Mouse (Mus musculus): ENCODE results near the gene Mybpc2.

Gene Mybpc2

GRCm38 (mm10) chr7:44546274-44546673 lies 21.8 kb upstream of the Mybpc2 start:
- no peak for DNase-seq (ENCODE audit: low spot score in 2 of 2)

- DNase-seq (ENCODE audit: low spot score in 2 of 2): no peak
These were observed 18.6 kb upstream of the Mybpc2 start for GRCm38 (mm10) chr7:44543071-44543470.

- no peak for DNase-seq (ENCODE audit: low spot score in 2 of 2)
These were observed 18.1 kb upstream of the Mybpc2 start for GRCm38 (mm10) chr7:44542555-44542954.

DNA sequence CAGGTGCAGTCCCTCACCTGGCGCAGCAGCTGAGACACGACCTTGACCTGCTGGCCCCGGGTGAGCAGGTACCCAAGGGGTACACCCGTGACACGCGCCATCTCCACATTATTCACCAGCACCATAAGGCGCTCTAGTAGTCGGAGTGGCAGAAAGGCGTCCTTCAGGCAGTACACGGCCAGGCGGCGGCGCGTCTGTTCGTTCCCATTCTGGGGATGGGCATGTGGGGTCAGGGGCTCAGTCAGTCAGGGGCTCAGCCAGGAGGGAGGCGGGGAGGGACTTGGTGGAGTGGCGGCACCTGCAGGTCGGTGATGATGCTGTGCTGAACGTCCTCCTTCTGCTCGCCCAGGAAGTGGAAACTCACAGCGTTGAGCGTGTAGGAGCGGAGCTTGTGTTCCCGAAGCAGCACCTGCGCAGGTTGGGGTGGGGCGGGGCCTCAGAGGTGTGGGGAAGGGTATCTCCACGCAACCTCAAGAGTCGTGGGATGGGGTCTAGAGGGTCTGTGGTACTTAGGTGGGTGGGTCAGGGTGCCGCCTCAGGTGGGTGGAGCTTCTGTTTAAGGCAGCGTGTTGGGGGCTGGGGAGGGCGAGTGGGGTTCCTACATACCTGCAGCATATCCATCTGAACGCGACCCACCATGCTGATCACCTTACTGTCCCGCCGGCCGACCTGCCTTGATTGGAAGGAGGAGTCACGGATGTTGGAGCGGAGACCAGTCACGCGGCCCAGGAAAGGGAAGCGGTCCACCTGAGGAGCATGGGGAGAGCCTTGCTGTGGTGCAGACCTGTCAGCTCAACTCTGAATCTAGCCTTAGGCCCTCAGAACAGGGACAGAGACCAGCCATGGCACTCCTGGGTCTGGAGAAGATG lies 14.5 kb upstream of the Mybpc2 start:
- no peak for DNase-seq (ENCODE audit: low spot score in 2 of 2)

GRCm38 (mm10) chr7:44537496-44537895 lies 13.0 kb upstream of the Mybpc2 start:
- DNase-seq (ENCODE audit: low spot score in 2 of 2): no peak

GRCm38 (mm10) chr7:44537009-44537408 lies 12.6 kb upstream of the Mybpc2 start:
- no peak for DNase-seq (ENCODE audit: low spot score in 2 of 2)

DNA sequence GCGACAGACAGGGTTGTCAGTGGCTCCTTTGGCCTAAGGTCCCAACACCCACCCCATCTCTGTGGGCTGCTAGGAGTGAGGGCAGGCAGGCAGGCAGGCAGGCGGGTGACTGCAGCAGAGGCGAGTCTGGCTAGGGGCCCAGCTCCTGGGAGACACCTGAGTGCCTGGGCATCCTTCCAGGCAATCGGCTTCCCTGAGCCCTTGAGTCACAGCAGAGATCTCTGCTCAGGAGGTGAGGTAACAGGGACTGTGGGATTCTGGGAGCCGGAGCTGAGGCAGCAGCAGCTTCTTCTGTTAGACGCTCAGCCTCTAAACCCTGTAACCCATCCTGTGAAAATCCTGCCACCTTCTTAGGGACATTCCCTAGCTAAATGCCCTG lies 12.1 kb upstream of the Mybpc2 start:
- DNase-seq (ENCODE audit: low spot score in 2 of 2): no peak

GRCm38 (mm10) chr7:44535657-44536589 lies 11.5 kb upstream of the Mybpc2 start:
- DNase-seq (ENCODE audit: low spot score in 2 of 2): no peak

DNA sequence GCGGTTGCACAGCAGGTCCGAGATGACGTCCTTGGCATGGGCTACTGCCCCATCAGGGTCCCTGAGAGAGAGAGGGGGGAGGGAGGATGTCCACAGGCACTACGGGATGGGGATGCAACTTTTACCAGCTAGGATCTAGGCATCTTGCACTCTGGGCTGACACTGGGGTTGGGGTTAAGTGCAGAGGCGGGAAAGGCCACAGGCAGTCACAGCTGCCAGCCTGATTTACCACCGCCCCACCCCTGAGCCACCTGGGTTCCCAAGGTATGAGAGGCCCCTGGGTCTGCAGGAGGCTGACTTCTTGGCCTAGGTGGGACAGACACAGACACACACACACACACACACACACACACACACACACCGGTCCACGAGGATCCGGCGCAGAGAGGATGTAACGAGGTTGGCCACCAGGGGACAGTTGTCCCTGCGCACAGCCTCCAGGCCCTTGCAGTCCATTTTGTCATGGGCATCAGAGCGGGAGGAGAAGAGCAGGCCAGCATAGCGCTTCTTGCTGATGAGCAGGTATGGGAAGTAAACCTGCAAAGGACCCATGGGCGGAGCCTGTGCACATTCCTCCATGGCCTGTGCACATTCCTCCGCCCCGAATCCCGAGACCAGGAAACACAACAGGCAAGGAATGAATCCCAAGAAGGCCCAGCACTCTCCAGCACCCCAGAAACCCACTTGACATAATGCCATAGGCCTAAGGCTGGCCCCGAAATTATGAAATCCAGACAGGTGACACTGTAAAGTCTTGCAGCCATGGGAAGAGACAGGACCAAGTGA lies 10.4 kb upstream of the Mybpc2 start:
- DNase-seq (ENCODE audit: low spot score in 2 of 2): no peak

DNA sequence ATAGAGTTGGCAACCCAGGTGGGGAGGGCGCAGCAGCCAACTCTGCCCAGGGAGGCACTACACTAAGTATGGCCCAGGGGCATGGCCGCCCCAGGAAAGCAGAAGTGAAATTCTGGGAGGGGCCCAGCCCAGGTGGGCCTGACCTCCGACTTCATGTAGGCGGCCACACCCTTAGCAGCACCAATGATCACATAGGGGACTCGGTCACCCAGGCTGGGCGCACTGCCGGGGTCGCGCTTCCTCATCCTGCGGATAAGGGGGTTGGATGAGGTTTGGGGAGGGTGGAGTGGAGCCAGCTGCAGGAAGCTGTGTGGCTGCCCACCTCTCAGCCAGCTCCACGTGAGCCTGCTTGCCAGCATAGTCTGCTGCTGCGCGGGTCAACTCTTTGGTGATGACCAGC lies 9.8 kb upstream of the Mybpc2 start:
- no peak for DNase-seq (ENCODE audit: low spot score in 2 of 2)

DNA sequence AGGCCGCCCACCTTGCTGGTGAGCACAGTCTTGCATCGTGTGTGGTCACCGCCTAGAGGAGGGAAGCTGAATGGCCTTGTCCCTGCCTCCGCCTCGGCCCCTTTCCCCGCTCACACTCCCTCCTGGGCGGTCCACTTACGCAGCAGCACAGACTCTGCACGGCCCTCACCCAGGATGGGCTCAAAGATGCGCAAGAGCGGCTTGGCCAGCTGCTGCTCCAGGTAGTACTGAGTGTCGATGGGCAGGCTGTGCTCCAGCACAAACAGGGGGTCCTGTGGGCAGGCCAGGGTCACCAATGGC lies 9.2 kb upstream of the Mybpc2 start:
- DNase-seq (ENCODE audit: low spot score in 2 of 2): no peak

GRCm38 (mm10) chr7:44532918-44533745 lies 8.7 kb upstream of the Mybpc2 start:
- DNase-seq (ENCODE audit: low spot score in 2 of 2): no peak

- no peak for DNase-seq (ENCODE audit: low spot score in 2 of 2)
These were observed 7.7 kb upstream of the Mybpc2 start, which contains the start of gene Spib for GRCm38 (mm10) chr7:44531946-44532732. Gene Spib (minus strand): TSS chr7:44532071.

GRCm38 (mm10) chr7:44531207-44531606 lies 6.8 kb upstream of the Mybpc2 start:
- no peak for DNase-seq (ENCODE audit: low spot score in 2 of 2)

DNA sequence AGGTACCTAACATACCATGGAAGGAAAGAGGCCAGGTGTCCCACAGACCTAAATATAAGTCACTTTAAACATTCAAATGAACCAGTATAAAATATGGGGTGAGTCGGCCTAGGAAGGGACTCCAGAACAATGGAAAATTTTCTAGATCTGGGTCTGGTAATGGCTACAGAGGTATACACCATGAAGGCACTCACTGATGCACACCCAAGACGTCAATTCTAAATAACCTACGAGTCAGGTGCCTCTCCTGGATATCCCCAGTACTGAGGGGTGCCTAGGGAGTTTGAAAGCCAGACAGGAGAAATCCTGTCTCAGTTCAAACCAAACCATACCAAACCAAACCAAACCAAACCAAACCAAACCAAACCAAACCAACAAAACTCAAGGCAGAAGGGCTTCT lies 6.1 kb upstream of the Mybpc2 start:
- DNase-seq (ENCODE audit: low spot score in 2 of 2): no peak

- no peak for DNase-seq (ENCODE audit: low spot score in 2 of 2)
These were observed 5.1 kb upstream of the Mybpc2 start for GRCm38 (mm10) chr7:44529518-44529917.

DNA sequence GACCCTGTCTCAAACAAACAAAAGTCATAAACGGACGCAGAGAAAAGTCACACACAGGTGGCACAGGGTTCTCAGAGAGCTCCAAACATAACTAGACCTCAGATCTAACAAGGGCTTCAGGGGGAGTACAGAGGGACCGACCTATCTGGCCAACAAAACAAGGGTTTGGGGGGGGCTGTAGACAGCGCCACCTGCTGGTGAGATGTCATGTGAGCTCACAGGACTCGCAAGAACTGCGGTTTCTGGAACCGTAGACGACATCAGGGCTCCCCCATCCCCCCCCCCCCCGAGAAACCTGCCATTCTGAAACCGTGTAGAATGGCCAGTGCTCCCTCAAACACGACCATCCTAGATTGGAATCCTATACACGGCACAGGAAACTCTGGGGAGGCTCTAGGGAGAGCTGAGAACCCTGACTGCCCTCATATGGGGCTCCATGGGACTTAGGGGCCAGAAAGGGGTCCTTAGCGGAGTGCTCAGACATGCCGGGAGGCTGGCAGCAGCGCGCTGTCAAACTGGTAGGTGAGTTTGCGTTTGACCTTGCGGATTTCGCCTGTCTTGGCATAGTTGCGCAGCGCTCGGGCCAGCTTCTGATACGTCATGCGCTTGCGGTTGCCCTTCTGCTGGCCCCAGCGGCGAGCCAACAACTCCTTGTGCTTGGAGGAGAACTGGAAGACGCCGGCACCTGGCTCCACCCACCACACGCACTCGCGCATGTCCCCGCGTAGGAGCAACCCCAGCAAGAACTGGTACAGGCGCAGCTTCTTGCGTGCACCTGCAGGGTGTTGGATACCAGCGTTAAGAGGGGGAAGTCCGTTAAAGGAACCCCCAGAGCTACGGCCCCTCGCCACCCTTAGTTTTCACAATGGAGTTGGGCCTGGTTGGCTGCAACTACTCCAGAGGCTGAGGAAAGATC lies 3.3 kb upstream of the Mybpc2 start:
- DNase-seq (ENCODE audit: low spot score in 2 of 2): peak; percentile 62 to 77

DNA sequence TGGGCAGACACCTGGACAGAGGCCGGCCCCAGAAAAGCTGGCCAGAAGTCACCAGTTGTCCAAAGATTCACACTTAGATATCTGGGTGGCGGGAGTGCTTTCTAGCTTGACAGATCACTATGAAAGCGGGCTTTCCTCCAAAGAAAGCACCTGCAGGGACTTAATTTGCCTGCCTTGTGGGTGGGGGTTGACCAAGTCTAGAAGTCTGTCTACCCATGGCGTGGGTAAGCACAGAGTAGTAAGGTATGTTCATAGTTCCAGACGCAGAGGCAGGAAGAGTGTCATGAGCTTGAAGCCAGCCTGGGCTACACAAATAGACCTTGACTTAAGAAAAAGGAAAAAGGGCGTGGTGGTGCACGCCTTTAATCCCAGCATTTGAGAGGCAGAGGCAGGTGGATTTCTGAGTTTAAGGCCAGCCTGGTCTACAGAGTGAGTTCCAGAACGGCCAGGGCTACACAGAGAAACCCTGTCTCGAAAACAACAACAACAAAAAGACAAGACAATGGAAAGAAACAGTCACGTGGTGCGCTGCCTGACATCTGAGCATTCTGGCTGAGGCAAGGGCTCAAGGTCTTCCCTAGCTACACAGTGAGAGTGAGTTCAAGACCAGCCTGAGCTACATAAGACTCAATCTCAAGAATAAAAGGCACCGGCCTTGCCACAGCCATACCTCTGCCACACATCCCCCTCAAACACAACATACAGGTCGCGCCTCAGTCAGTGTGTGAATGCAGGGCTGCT lies 2.1 kb upstream of the Mybpc2 start:
- no peak for DNase-seq (ENCODE audit: low spot score in 2 of 2)
